Mouse (Mus musculus): ENCODE results near the gene Gm27021.

DNA sequence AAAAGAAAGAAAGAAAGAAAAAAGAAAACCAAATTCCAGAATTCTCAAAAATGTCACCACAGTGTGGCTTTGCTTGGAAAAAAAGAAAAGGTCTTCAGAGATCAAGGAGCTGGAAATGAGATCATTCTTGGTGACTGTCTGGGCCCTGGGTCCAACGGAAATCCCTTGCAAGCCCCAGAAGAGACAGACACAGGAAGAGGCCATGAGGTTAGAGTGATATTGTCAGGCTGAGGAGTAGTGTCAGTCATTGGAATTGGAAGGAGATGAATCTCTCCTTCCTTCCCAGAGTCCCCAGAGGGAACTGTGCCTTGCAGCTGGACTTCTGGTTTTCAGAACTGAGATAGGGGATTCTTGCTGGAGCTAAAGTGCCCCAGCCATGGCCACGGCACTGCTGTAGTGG, 31.7 kb upstream of the Gm27021 start:
- TF ChIP-seq CTCF (IDR thresholded peaks at IDR 0.05; ENCODE audit: control insufficient read depth, insufficient read depth, insufficient replicate concordance, low read depth, low read length) = no peak
- no peak for TF ChIP-seq POLR2A (IDR thresholded peaks at IDR 0.05; ENCODE audit: control insufficient read depth, low read depth, low read length)
